Mouse (Mus musculus) testis, adult 2 months (tissue): Measurements from ENCODE around the gene Flt3.

Experiments used
- CTCF ChIP-seq: fragments of 200-500 bp; IDR thresholded peaks from 2 replicates; pipeline ENCODE4 v1.5.1; 2012; ENCODE audit warnings: low read depth, mild to moderate bottlenecking, inconsistent platforms, low read length, moderate library complexity; ENCODE audit not compliant: control insufficient read depth, insufficient read depth, insufficient replicate concordance
- POLR2A ChIP-seq: fragments of 200-500 bp; IDR thresholded peaks from 2 replicates; pipeline ENCODE4 v1.6.1; 2012; ENCODE audit warnings: low read depth, mild to moderate bottlenecking, inconsistent platforms, low read length, moderate library complexity; ENCODE audit not compliant: control insufficient read depth

- no peak for TF ChIP-seq POLR2A
- TF ChIP-seq CTCF, result no peak
Measured at GRCm38 (mm10) chr5:147358481-147358880, 41.8 kb downstream of the Flt3 start.
